Mouse (Mus musculus) ovary, postnatal 36 days (tissue): Measurements from ENCODE around the gene Lyg1.
A peak's percentile ranks its signal among the peaks of the same experiment; 100 is the strongest.

Experiments
- DNase-seq: peaks from one replicate; pipeline ENCODE4 v3.0.0; 2022; ENCODE audit warnings: low spot score, mixed read lengths

Gene Lyg1

GRCm38 (mm10) chr1:37957659-37958058 lies at the start of gene Lyg1:
Gene Lyg1 (minus strand): TSS chr1:37957759.
- no peak for DNase-seq

GRCm38 (mm10) chr1:38006741-38007140 lies 49.2 kb upstream of the Lyg1 start:
- DNase-seq = no peak

GRCm38 (mm10) chr1:38003046-38003445 lies 45.5 kb upstream of the Lyg1 start:
- no peak for DNase-seq

GRCm38 (mm10) chr1:38001956-38002355 lies 44.4 kb upstream of the Lyg1 start:
- DNase-seq = no peak

- no peak for DNase-seq
These were observed 43.3 kb upstream of the Lyg1 start for GRCm38 (mm10) chr1:38000844-38001243.

GRCm38 (mm10) chr1:37999552-37999951 lies 42.0 kb upstream of the Lyg1 start:
- DNase-seq = no peak

GRCm38 (mm10) chr1:37998371-37999199 lies 41.0 kb upstream of the Lyg1 start:
- no peak for DNase-seq

GRCm38 (mm10) chr1:37997867-37998266 lies 40.3 kb upstream of the Lyg1 start, which contains the start of the genes Txndc9 and Eif5b:
Gene Txndc9 (minus strand): TSS chr1:37997893.
Gene Eif5b (plus strand): TSS chr1:37998010.
- DNase-seq = peak; percentile 95

- peak; percentile 94 for DNase-seq
These were observed 39.4 kb upstream of the Lyg1 start for GRCm38 (mm10) chr1:37996877-37997484.

- no peak for DNase-seq
These were observed 38.7 kb upstream of the Lyg1 start for GRCm38 (mm10) chr1:37996226-37996625.

GRCm38 (mm10) chr1:37987856-37988255 lies 30.3 kb upstream of the Lyg1 start:
- no peak for DNase-seq

GRCm38 (mm10) chr1:37985764-37986323 lies 28.3 kb upstream of the Lyg1 start:
- peak; percentile 35 for DNase-seq

GRCm38 (mm10) chr1:37984326-37984725 lies 26.8 kb upstream of the Lyg1 start:
- no peak for DNase-seq

GRCm38 (mm10) chr1:37977303-37977702 lies 19.7 kb upstream of the Lyg1 start:
- DNase-seq = no peak

GRCm38 (mm10) chr1:37976666-37977065 lies 19.1 kb upstream of the Lyg1 start:
- peak; percentile 44 for DNase-seq

- DNase-seq = no peak
These were observed 14.0 kb upstream of the Lyg1 start for GRCm38 (mm10) chr1:37971520-37971919.

- no peak for DNase-seq
These were observed 11.2 kb upstream of the Lyg1 start for GRCm38 (mm10) chr1:37968746-37969145.

GRCm38 (mm10) chr1:37965571-37965970 lies 8.0 kb upstream of the Lyg1 start:
- DNase-seq = no peak

GRCm38 (mm10) chr1:37959486-37959885 lies 1.9 kb upstream of the Lyg1 start:
- peak; percentile 5 for DNase-seq

GRCm38 (mm10) chr1:37958516-37958915 lies 957 bp upstream of the Lyg1 start:
- no peak for DNase-seq

GRCm38 (mm10) chr1:37956690-37957431 lies 698 bp downstream of the Lyg1 start:
- DNase-seq = no peak

GRCm38 (mm10) chr1:37955251-37955650 lies 2.3 kb downstream of the Lyg1 start:
- no peak for DNase-seq
